Mouse (Mus musculus) heart, adult 2 months (tissue): ENCODE results near the gene Svbp. TPM values are rescaled to one million over a fixed set of nuclear protein-coding genes. Genes with fewer than 3 reads are reported as not detected.

Experiments
- DNase-seq, 2 experiments: peaks; one replicate each; pipeline ENCODE4 v3.0.0; 2021
- H3K27ac ChIP-seq: fragments of 200-600 bp; 2 replicates; pipeline ENCODE4 v1.8.1; 2022
- H3K27me3 ChIP-seq: fragments of 200-500 bp; 2 replicates; pipeline ENCODE4 v1.6.1; 2012; ENCODE audit warnings: mild to moderate bottlenecking, low read length, inconsistent platforms, mixed read lengths; ENCODE audit not compliant: control insufficient read depth, insufficient read depth
- H3K36me3 ChIP-seq: fragments of 200-500 bp; 2 replicates; pipeline ENCODE4 v1.6.1; 2012; ENCODE audit warnings: low read length, inconsistent platforms; ENCODE audit not compliant: control insufficient read depth, insufficient read depth
- H3K4me1 ChIP-seq: fragments of 200-500 bp; 2 replicates; pipeline ENCODE4 v1.6.1; 2011; ENCODE audit warnings: low read length; ENCODE audit not compliant: control insufficient read depth, insufficient read depth
- H3K4me3 ChIP-seq: fragments of 200-600 bp; 2 replicates; pipeline ENCODE4 v1.8.1; 2022
- H3K79me2 ChIP-seq: fragments of 200-500 bp; replicated peaks from 2 replicates; pipeline ENCODE4 v1.6.1; 2012; ENCODE audit warnings: mild to moderate bottlenecking, inconsistent platforms, low read length, moderate library complexity, mixed read lengths; ENCODE audit not compliant: control insufficient read depth, insufficient read depth
- H3K9ac ChIP-seq: fragments of 200-500 bp; 2 replicates; pipeline ENCODE4 v1.6.1; 2012; ENCODE audit warnings: low read depth, mild to moderate bottlenecking, control low read depth, inconsistent platforms, low read length, mixed read lengths
- CTCF ChIP-seq: fragments of 200-600 bp; IDR thresholded peaks from 2 replicates; pipeline ENCODE4 v1.8.1; 2022; ENCODE audit warnings: antibody characterized with exemption, mild to moderate bottlenecking, moderate library complexity
- EP300 ChIP-seq: fragments of 200-500 bp; IDR thresholded peaks from 2 replicates; pipeline ENCODE4 v1.6.1; 2011; ENCODE audit warnings: low read depth, low read length, control low read depth; ENCODE audit not compliant: insufficient read depth
- POLR2A ChIP-seq: fragments of 200-500 bp; IDR thresholded peaks from 2 replicates; pipeline ENCODE4 v1.6.1; 2011; ENCODE audit warnings: mild to moderate bottlenecking, low read depth, low read length, control low read depth; ENCODE audit not compliant: insufficient read depth
- WGBS: fragments of 180-500 bp; shearing (Covaris S2); methylation state at CpG from one replicate; pipeline ENCODE4 v1.1.7; 2018; 5-methylcytosine and 5-hydroxymethylcytosine counted together
- intact Hi-C: fragments of 180-260 bp; cut with DNase I; formaldehyde crosslinking; loops from one replicate; pipeline ENCODE4 v1.15.1; 2025
- polyA plus RNA-seq: library from polyadenylated mRNA; depleted of rRNA; stranded (reverse); fragments of >200 nt; gene quantifications from 2 replicates; pipeline ENCODE4 v1.2.3, GENCODE M21; 2012
- total RNA-seq, 2 experiments: library from RNA; stranded (reverse); gene quantifications; 2 replicates each; pipeline ENCODE4 v1.2.3; 2021

The Svbp gene
- total and polyA plus RNA-seq, 3 experiments = 13.6 to 20.3 (median 17.5) TPM

GRCm38 (mm10) chr4:119223696-119224095 is 28.6 kb downstream of the Svbp start:
- Histone ChIP-seq H3K79me2 (no peaks in the 10 kb centered on the region), H3K27me3 (no peaks in the 10 kb centered on the region), H3K9ac (no peak overlapping the region), H3K4me3 (no peak overlapping the region), H3K36me3 (no peaks in the 10 kb centered on the region), H3K27ac (no peak overlapping the region), H3K4me1 (no peaks in the 10 kb centered on the region)
- TF ChIP-seq POLR2A (no peak), CTCF (peak; percentile 74)
- WGBS = 96% methylated on average over 1 of the region's 1 CpGs
- intact Hi-C loops = no loop called here
- DNase-seq = no peak

GRCm38 (mm10) chr4:119224534-119224933 is 29.4 kb downstream of the Svbp start:
- Histone ChIP-seq H3K36me3 (no peaks in the 10 kb centered on the region), H3K4me3 (no peak overlapping the region)
- WGBS = 92% methylated on average over 3 of the region's 3 CpGs

DNA sequence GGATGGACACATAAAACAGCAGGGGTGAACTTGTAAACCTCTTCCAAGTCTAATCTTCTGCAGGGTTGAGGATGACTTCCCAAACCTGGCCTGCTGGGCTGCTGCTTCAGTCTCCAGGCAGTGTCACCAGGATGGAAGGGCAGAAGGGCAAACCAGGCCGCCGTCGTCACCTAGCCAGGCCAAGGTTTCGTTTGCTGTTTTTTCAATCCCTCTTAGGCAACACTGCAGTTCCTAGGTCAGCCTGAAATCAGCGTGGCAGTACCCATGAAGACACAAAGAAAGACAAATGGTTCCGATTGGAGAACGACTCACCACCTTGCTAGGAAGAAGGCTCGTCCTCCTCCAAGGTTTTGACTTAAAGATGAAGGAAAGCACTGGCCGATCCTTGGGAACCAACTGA is 30.6 kb downstream of the Svbp start:
- no peaks in the 10 kb centered on the region for H3K36me3 ChIP-seq

More at GRCm38 (mm10) chr4:119224534-119224933, 29.4 kb downstream of the Svbp start:
- Histone ChIP-seq H3K27me3 (no peaks in the 10 kb centered on the region), H3K4me1 (no peaks in the 10 kb centered on the region), H3K79me2 (no peaks in the 10 kb centered on the region), H3K9ac (no peak overlapping the region), H3K27ac (no peak overlapping the region)
- DNase-seq = no peak
- TF ChIP-seq POLR2A = no peak
- intact Hi-C loops = no loop called here

DNA sequence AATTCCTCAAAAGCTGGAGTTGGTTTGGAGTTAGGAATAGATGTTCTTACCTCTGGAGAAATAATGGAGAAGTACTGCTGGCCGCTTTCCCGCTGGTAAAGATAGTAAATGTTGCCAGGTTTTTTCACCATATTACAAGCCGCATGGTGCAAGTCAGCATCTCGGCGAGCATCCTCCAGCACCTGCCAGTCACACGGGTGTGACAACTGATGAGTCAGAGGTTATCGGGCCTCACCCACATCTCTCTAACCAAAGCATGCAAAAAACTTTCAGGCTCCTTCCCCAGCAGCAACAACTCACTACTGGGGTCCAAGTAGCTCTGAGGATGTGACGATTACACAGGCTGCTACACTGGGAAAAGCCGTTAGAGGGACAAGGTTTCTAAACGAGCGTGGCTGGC is 31.6 kb downstream of the Svbp start:
- H3K4me3 ChIP-seq = no peak overlapping the region
- TF ChIP-seq POLR2A (no peak), EP300 (no peak), CTCF (no peak)
- no peak overlapping the region for H3K27ac ChIP-seq
- no peaks in the 10 kb centered on the region for H3K36me3 ChIP-seq
- no peaks in the 10 kb centered on the region for H3K27me3 ChIP-seq
- H3K4me1 ChIP-seq = no peaks in the 10 kb centered on the region
- no peak for DNase-seq
- no peak overlapping the region for H3K9ac ChIP-seq
- WGBS = 91% methylated on average over 11 of the region's 11 CpGs
- intact Hi-C loops = no loop called here
- H3K79me2 ChIP-seq = no peaks in the 10 kb centered on the region

More for the DNA sequence above, 30.6 kb downstream of the Svbp start:
- no peak overlapping the region for H3K27ac ChIP-seq
- WGBS = 91% methylated on average over 9 of the region's 9 CpGs
- intact Hi-C loops = no loop called here
- no peaks in the 10 kb centered on the region for H3K4me1 ChIP-seq
- TF ChIP-seq CTCF = no peak
- TF ChIP-seq EP300 = no peak
- no peak for TF ChIP-seq POLR2A
- no peaks in the 10 kb centered on the region for H3K27me3 ChIP-seq
- no peaks in the 10 kb centered on the region for H3K79me2 ChIP-seq
- no peak overlapping the region for H3K4me3 ChIP-seq
- DNase-seq = no peak
- H3K9ac ChIP-seq = no peak overlapping the region

DNA sequence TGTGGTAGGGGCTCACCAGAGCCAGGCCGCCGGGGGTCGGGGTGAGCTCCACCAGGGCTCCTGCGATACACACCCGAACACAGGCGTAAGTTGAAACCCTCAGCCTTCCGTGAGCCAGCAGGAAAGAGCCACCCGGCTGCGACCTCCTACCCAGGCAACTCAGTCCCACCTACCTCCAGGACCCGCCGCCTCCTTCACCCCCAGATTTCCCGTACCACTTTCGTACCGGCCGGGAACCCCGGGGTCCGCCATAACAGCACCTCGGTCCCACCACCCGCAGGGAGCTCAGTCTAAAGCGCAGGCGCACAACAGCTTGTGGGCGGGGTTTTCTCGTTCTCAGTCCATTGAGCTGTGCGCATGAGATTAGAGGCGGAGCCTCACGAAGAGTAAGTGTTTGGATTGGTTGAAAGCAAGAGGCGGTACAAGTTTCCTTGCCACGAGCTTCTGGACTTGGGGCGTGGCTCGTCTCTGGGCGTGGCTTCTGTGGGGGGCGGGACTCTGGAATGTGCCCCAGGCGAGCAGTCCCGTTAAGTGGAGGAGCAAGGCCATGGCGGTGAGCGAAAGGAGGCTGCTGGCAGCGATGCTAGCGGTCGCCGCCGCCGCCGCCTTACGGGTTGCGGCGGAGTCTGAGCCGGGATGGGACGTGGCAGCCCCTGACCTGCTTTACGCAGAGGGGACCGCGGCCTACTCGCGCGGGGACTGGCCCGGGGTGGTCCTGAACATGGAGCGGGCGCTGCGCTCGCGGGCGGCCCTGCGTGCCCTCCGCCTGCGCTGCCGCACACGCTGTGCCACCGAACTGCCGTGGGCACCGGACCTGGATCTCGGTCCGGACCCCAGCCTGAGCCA is 37.5 kb downstream of the Svbp start, which contains the start of the genes AU022252 and P3h1:
Gene AU022252 (minus strand): TSS at position 303 of the 846 bp plus-strand sequence.
Gene P3h1 (plus strand): TSS at position 506 of the 846 bp plus-strand sequence.
- Histone ChIP-seq H3K27ac (peak within 1 kb of the TSS; percentile 77), H3K4me1 (peaks cover 1% of the 10 kb centered on the region; the same call in 1 of the 2 replicates), H3K36me3 (no peaks in the 10 kb centered on the region), H3K9ac (peak within 1 kb of the TSS; percentile 95), H3K27me3 (no peaks in the 10 kb centered on the region), H3K4me3 (peak within 1 kb of the TSS; percentile 98), H3K79me2 (peaks cover 1% of the 10 kb centered on the region; the same call in 1 of the 2 replicates)
- DNase-seq = peak; percentile 98 to 99
- WGBS = under 1% methylated on average over 65 of the region's 71 CpGs
- intact Hi-C loops = no loop called here
- TF ChIP-seq POLR2A (peak; percentile 93), EP300 (0 out of 2 replicates have a peak, but pooled peaks have one; percentile 40), CTCF (no peak)

DNA sequence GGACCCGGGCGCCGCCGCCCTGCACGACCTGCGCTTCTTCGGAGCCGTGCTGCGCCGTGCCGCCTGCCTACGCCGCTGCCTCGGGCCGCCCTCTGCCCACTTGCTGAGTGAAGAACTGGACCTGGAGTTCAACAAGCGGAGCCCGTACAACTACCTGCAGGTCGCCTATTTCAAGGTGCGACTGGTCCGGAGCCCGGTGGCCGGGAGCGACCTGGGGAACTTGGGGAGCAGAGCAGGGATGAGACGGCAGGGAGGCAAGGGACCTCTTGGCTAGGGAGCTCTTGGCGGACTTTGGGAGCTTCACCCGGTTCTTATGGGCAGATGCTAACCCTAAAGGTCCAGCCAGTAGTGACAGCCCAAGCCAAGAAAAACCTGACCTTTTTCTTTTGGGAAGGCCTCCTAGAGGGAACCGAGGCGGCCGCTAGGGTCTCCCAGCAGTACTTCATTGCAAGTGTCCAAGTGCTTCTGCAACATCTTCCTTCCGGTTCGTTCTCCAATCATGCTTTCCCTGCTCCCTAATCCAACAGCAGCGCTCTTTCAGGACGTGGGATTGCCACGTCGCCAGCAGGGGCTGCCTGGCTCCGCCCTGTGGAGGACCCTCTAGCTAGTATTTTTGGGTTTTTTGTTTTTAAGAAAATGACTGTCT is 38.3 kb downstream of the Svbp start:
- DNase-seq = peak; percentile 53 to 62
- no peaks in the 10 kb centered on the region for H3K27me3 ChIP-seq
- 1% methylated on average over 36 of the region's 36 CpGs for WGBS
- peak overlapping the region; percentile 77 for H3K27ac ChIP-seq
- H3K4me3 ChIP-seq = peak overlapping the region; percentile 98
- intact Hi-C loops = no loop called here
- peaks cover 1% of the 10 kb centered on the region; the same call in 1 of the 2 replicates for H3K4me1 ChIP-seq
- TF ChIP-seq EP300 = no peak
- TF ChIP-seq POLR2A = 0 out of 2 replicates have a peak, but pooled peaks have one; percentile 39
- peak; percentile 43 for TF ChIP-seq CTCF
- H3K79me2 ChIP-seq = peaks cover 1% of the 10 kb centered on the region; the same call in 1 of the 2 replicates
- H3K36me3 ChIP-seq = no peaks in the 10 kb centered on the region
- peak overlapping the region; percentile 95 for H3K9ac ChIP-seq
